18 mouse cellular contexts compared by ENCODE assay signal in genomic region chr7:31036917-31037316, GRCm38 (mm10). TPM values are rescaled to one million over a fixed set of nuclear protein-coding genes. Genes with fewer than 3 reads are reported as not detected.
A peak's percentile ranks its signal among the peaks of the same experiment; 100 is the strongest.
DNase-seq lines count a peak whose midpoint lies in the region; ATAC-seq and TF ChIP-seq lines count a peak whose summit lies in the region.
"Had no signal": no experiment of that assay in that cellular context is flagged by ENCODE, and none has a peak within 500 bp of the region (broad histone marks: within the 10 kb centered on the region; RNA-seq: fewer than 3 reads in every experiment).

No protein-coding gene starts in this region.

- H3K27me3 ChIP-seq in testis, adult 2 months (ENCODE audit: control insufficient read depth, insufficient read depth, low read length): no peaks in the 10 kb centered on the region
- no peaks in the 10 kb centered on the region for H3K27me3 ChIP-seq in splenic B cell, adult 2 months (ENCODE audit: control insufficient read depth, insufficient read depth, low read length, poor library complexity, severe bottlenecking)
- H3K27me3 ChIP-seq in lung, postnatal 0 days (replicated peaks; ENCODE audit: insufficient read depth, low read length): no peaks in the 10 kb centered on the region

- ATAC-seq in granulocyte monocyte progenitor cell, adult 5-6 weeks (replicated peaks; ENCODE audit: poor library complexity, severe bottlenecking): peak; percentile 55
- ATAC-seq in lung, postnatal 0 days: no peak
- ATAC-seq: forebrain, embryonic 15.5 days; intestine, embryonic 15.5 days had no signal

- H3K4me2 ChIP-seq in lung, postnatal 0 days (replicated peaks; ENCODE audit: low read depth, low read length): no peak overlapping the region
- H3K4me2 ChIP-seq: forebrain, embryonic 15.5 days; heart, embryonic 13.5 days; intestine, embryonic 15.5 days had no signal

- H3K36me3 ChIP-seq in testis, adult 2 months (ENCODE audit: control insufficient read depth, insufficient read depth, low read length): no peaks in the 10 kb centered on the region
- H3K36me3 ChIP-seq in splenic B cell, adult 2 months (ENCODE audit: control insufficient read depth, insufficient read depth, low read length, poor library complexity, severe bottlenecking): peaks cover 2% of the 10 kb centered on the region; the same call in 1 of the 2 replicates
- no peaks in the 10 kb centered on the region for H3K36me3 ChIP-seq in lung, postnatal 0 days (ENCODE audit: insufficient read depth, low read length)
- H3K36me3 ChIP-seq: forebrain, embryonic 15.5 days; heart, embryonic 13.5 days; hindbrain, embryonic 10.5 days; intestine, embryonic 15.5 days had no signal

- no peak overlapping the region for H3K27ac ChIP-seq in testis, adult 2 months (ENCODE audit: control insufficient read depth, insufficient read depth, low read depth, low read length)
- H3K27ac ChIP-seq in lung, postnatal 0 days (ENCODE audit: low read length): no peak overlapping the region
- H3K27ac ChIP-seq: forebrain, embryonic 15.5 days; gastrocnemius, adult 2 months; heart, embryonic 13.5 days; hindbrain, embryonic 10.5 days; intestine, embryonic 15.5 days; liver, embryonic 14.5 days had no signal

- peaks cover 14% of the 10 kb centered on the region for H3K4me1 ChIP-seq in testis, adult 2 months (ENCODE audit: control insufficient read depth, insufficient read depth, low read length)
- H3K4me1 ChIP-seq in lung, postnatal 0 days (ENCODE audit: insufficient read depth, low read depth, low read length): no peaks in the 10 kb centered on the region

- 71% methylated on average over 7 of the region's 7 CpGs for WGBS in lung, postnatal 0 days

- intact Hi-C loops in heart, postnatal 36 days (cut with DNase I): no loop called here

- peak overlapping the region; percentile 58 for H3K4me3 ChIP-seq in testis, adult 2 months (ENCODE audit: control insufficient read depth, low read depth, low read length)
- H3K4me3 ChIP-seq in lung, postnatal 0 days (ENCODE audit: low read depth, low read length): no peak overlapping the region
- H3K4me3 ChIP-seq: forebrain, embryonic 15.5 days; gastrocnemius, adult 2 months; heart, embryonic 13.5 days; hindbrain, embryonic 10.5 days; intestine, embryonic 15.5 days had no signal

- no peak for TF ChIP-seq POLR2A in testis, adult 2 months (IDR thresholded peaks at IDR 0.05; ENCODE audit: control insufficient read depth, low read depth, low read length)

- H3K9ac ChIP-seq in lung, postnatal 0 days (replicated peaks; ENCODE audit: low read depth): no peak overlapping the region
- H3K9ac ChIP-seq: forebrain, embryonic 15.5 days; heart, embryonic 13.5 days; intestine, embryonic 15.5 days; liver, embryonic 14.5 days had no signal

- TF ChIP-seq EP300 in lung, postnatal 0 days (IDR thresholded peaks at IDR 0.05): no peak

- H3K9me3 ChIP-seq in lung, postnatal 0 days (ENCODE audit: low read length): no peaks in the 10 kb centered on the region
- H3K9me3 ChIP-seq: forebrain, embryonic 15.5 days; heart, embryonic 13.5 days; hindbrain, embryonic 10.5 days; intestine, embryonic 15.5 days had no signal

- no peak for TF ChIP-seq CTCF in testis, adult 2 months (IDR thresholded peaks at IDR 0.05; ENCODE audit: control insufficient read depth, insufficient read depth, insufficient replicate concordance, low read depth, low read length)
- TF ChIP-seq CTCF in lung, postnatal 0 days (IDR thresholded peaks at IDR 0.05): no peak

- no peak for DNase-seq in testis, postnatal 14 days (ENCODE audit: low spot score)
- peak; percentile 51 for DNase-seq in ES-CJ7 (ENCODE audit: low read depth, low spot score)
- DNase-seq in splenic B cell, adult 2 months (ENCODE audit: low read depth, low spot score): peak; percentile 36
- no peak for DNase-seq in left cerebral cortex, adult 18-20 months (ENCODE audit: low spot score in 2 of 2)
- no peak for DNase-seq in lung, postnatal 0 days (ENCODE audit: low spot score)
- no peak for DNase-seq in heart, postnatal 36 days
- DNase-seq: cerebellum, adult 11-12 months; gastrocnemius, adult 2 months; kidney, postnatal 10 days had no signal

RNA-seq across cellular contexts. Expression of gene Fxyd5, which starts 5.4 kb away (rescaled TPM):
- 8.3 and 12.1 TPM in 2 replicates for polyA plus RNA-seq in testis, adult 2 months (2012; rRNA removed)
- total RNA-seq in granulocyte monocyte progenitor cell, adult 5-6 weeks (2014; fragmentation: Nextera tagmentation): 332 and 404 TPM in 2 replicates
- total RNA-seq in granulocyte monocyte progenitor cell, adult 5-6 weeks (2017): 209 and 277 TPM in 2 replicates
- 10 to 100 TPM; 35.5 to 36.7 TPM for total RNA-seq in left cerebral cortex, adult 18-20 months (2021)
- polyA plus RNA-seq in lung, postnatal 0 days (2015; fragmentation: Nextera tagmentation; extraction: Ambion mirVana): 168 and 206 TPM in 2 replicates
- 10 to 100 TPM; 29.3 to 30.8 TPM for total RNA-seq in heart, postnatal 36 days (2021)

RNA-seq across cellular contexts. Expression of gene Fxyd7, which starts 14.3 kb away (rescaled TPM):
- polyA plus RNA-seq in testis, adult 2 months (2012; rRNA removed): 1.3 and 1.6 TPM in 2 replicates
- not detected in 2 replicates for total RNA-seq in granulocyte monocyte progenitor cell, adult 5-6 weeks (2014; fragmentation: Nextera tagmentation)
- total RNA-seq in granulocyte monocyte progenitor cell, adult 5-6 weeks (2017): not detected in 2 replicates
- total RNA-seq in left cerebral cortex, adult 18-20 months (2021): 100 to 1,000 TPM; 148 to 187 TPM
- polyA plus RNA-seq in lung, postnatal 0 days (2015; fragmentation: Nextera tagmentation; extraction: Ambion mirVana): 1.2 and 1.8 TPM in 2 replicates
- total RNA-seq in heart, postnatal 36 days (2021): 1 to 10 TPM in 1 of 2 experiments, under 1 TPM in 1; 0.41 to 1.1 TPM
- total RNA-seq: monocyte, adult 5-6 weeks had no signal

RNA-seq across cellular contexts. Expression of gene Fxyd1, which starts 20.1 kb away (rescaled TPM):
- 94.7 and 104 TPM in 2 replicates for polyA plus RNA-seq in testis, adult 2 months (2012; rRNA removed)
- not detected in 2 replicates for total RNA-seq in granulocyte monocyte progenitor cell, adult 5-6 weeks (2014; fragmentation: Nextera tagmentation)
- not detected in 2 replicates for total RNA-seq in granulocyte monocyte progenitor cell, adult 5-6 weeks (2017)
- total RNA-seq in left cerebral cortex, adult 18-20 months (2021): 10 to 100 TPM; 74.1 to 90.2 TPM
- polyA plus RNA-seq in lung, postnatal 0 days (2015; fragmentation: Nextera tagmentation; extraction: Ambion mirVana): 175 and 211 TPM in 2 replicates
- total RNA-seq in heart, postnatal 36 days (2021): 100 to 1,000 TPM; 863 to 996 TPM
- total RNA-seq: monocyte, adult 5-6 weeks had no signal

RNA-seq across cellular contexts. Expression of gene Lgi4, which starts 22.2 kb away (rescaled TPM):
- polyA plus RNA-seq in testis, adult 2 months (2012; rRNA removed): 2.0 TPM in 2 replicates
- total RNA-seq in granulocyte monocyte progenitor cell, adult 5-6 weeks (2014; fragmentation: Nextera tagmentation): not detected in 2 replicates
- total RNA-seq in granulocyte monocyte progenitor cell, adult 5-6 weeks (2017): not detected in 2 replicates
- total RNA-seq in left cerebral cortex, adult 18-20 months (2021): 10 to 100 TPM; 32.9 to 35.9 TPM
- 0.20 and 0.27 TPM in 2 replicates for polyA plus RNA-seq in lung, postnatal 0 days (2015; fragmentation: Nextera tagmentation; extraction: Ambion mirVana)
- total RNA-seq in heart, postnatal 36 days (2021): 1 to 10 TPM; 3.6 to 5.2 TPM

RNA-seq across cellular contexts. Expression of gene Fxyd3, which starts 39.6 kb away (rescaled TPM):
- polyA plus RNA-seq in testis, adult 2 months (2012; rRNA removed): 0.64 and 6.4 TPM in 2 replicates
- not detected in 2 replicates for total RNA-seq in granulocyte monocyte progenitor cell, adult 5-6 weeks (2014; fragmentation: Nextera tagmentation)
- not detected in 2 replicates for total RNA-seq in granulocyte monocyte progenitor cell, adult 5-6 weeks (2017)
- 1 to 10 TPM in 1 of 2 experiments, not detected in 1; 1.2 TPM for total RNA-seq in left cerebral cortex, adult 18-20 months (2021)
- polyA plus RNA-seq in lung, postnatal 0 days (2015; fragmentation: Nextera tagmentation; extraction: Ambion mirVana): 76.1 and 78.1 TPM in 2 replicates
- 1 to 10 TPM; 1.1 to 2.3 TPM for total RNA-seq in heart, postnatal 36 days (2021)
- total RNA-seq: left cerebral cortex, postnatal 36 days; monocyte, adult 5-6 weeks had no signal
- polyA plus RNA-seq: forebrain, embryonic 15.5 days had no signal

Comparison
In these comparisons a context has a peak if more than half of its experiments do, and no peak if none do; other contexts are left out.
1. DNase-seq: peak in ES-CJ7 (single experiment) and splenic B cell, adult 2 months (single experiment); none in testis, postnatal 14 days (single experiment), left cerebral cortex, adult 18-20 months (0 of 2), lung, postnatal 0 days (single experiment) and heart, postnatal 36 days (0 of 2).
2. RNA of gene Fxyd5, which starts 5.4 kb away (total RNA-seq): 209 to 404 TPM in granulocyte monocyte progenitor cell, adult 5-6 weeks; 35.5 to 36.7 TPM in left cerebral cortex, adult 18-20 months and 29.3 to 30.8 TPM in heart, postnatal 36 days; every median in the first group is over 4 times any median in the second.
3. RNA of gene Fxyd7, which starts 14.3 kb away (total RNA-seq): 148 to 187 TPM in left cerebral cortex, adult 18-20 months; 0.41 to 1.1 TPM in heart, postnatal 36 days and not detected in granulocyte monocyte progenitor cell, adult 5-6 weeks; every median in the first group is over 10 times any median in the second.
4. RNA of gene Fxyd1, which starts 20.1 kb away (total RNA-seq): 863 to 996 TPM in heart, postnatal 36 days and 74.1 to 90.2 TPM in left cerebral cortex, adult 18-20 months; not detected in granulocyte monocyte progenitor cell, adult 5-6 weeks; every median in the first group is over 10 times any median in the second.